Mouse (Mus musculus) heart, postnatal 10 days (tissue): ENCODE results near the gene Cib1. TPM values are rescaled to one million over a fixed set of nuclear protein-coding genes. Genes with fewer than 3 reads are reported as not detected.

Experiments
- DNase-seq, 2 experiments: peaks; one replicate each; pipeline ENCODE4 v3.0.0; 2021
- intact Hi-C: fragments of 180-260 bp; cut with DNase I; formaldehyde crosslinking; loops from one replicate; pipeline ENCODE4 v1.15.1; 2025
- total RNA-seq, 2 experiments: library from RNA; stranded (reverse); gene quantifications; 2 replicates each; pipeline ENCODE4 v1.2.3; 2021

The Cib1 gene
- total RNA-seq, 2 experiments from 2014 or later: 27.8 to 28.1 TPM

DNA sequence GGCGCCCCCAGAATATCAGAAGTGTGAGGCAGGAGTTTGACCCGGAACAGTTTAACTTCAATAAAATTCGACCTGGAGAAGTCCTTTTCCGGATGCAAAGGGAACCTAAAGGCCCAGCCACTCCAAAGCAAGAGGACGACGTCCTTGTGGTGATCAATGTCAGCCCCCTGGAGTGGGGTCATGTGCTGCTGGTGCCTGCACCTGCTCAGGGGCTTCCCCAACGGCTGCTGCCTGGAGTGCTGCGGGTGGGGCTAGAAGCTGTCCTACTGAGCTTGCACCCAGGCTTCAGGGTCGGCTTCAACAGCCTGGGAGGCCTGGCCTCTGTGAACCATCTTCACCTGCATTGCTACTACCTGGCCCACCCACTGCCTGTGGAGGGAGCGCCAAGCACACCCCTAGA, 5.9 kb upstream of the Cib1 start:
- no peak for DNase-seq
- intact Hi-C loops: no loop called here

DNA sequence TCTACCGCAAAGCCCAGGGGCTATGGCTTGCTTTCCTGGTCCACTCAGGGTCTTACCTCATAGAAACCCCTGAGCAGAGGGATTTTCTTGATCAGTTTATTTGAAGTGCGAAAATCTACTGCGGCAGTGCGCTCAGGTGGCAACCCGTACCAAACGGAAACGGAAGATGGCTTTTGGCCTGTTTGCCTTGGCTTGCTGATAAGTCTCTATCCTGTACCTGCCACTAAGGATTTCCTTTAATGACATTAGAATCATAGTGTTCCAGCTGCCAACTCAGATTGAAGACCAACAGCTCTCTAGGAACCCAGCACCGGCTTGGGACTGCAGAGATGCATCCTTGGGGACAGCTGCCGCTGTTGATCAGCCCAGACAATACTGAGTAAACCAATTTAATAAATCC, 1.2 kb upstream of the Cib1 start:
- intact Hi-C loops: no loop called here
- DNase-seq: no peak

DNA sequence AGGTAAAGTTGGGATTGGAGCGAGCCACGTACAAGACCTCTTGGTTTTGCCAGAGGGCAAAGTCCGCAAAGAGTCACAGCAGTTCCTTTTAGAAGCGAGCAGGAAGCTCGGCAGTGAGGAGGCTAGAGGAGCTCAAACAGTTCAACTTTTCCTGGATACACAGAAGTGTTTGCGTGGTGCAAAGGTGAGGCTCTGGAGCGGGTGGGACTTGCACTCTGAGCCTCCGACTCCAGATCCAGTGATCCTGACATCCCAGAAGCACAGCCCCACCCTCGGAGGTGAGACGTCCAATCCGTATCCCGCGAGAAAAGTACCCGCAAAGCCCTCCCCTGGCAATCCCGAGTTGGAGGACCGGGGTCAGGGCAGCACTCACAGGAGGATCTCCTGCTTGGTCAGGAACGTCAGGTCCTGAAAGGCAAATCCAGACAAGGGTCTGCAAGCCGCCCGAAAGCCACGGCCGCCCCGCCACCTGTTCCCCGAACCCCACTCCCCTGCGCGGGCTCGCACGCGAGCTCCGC, 583 bp downstream of the Cib1 start:
- DNase-seq: no peak
- intact Hi-C loops: no loop called here

DNA sequence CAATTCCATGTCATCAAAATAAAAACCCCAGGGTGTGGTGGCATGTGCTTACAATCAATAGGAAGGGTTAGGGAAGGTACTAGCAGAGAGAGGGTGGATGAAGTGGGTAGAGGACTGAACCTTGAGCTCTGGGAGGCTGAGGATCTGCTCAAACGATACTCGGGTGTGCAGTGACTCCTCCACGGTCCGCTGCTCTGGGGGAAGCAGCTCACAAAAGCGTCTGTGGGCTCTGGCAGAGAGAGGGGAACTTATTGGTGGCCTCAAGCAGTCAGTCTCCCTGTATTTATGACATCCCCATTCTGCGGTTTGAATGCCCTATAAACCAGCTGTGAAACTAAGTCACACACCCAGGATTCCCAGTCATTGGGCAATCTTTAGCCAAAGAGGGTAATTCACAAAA, 2.4 kb downstream of the Cib1 start:
- intact Hi-C loops: no loop called here

GRCm38 (mm10) chr7:80227065-80227464, 5.5 kb downstream of the Cib1 start:
- intact Hi-C loops: no loop called here
- no peak for DNase-seq

More for the DNA sequence above, 2.4 kb downstream of the Cib1 start:
- no peak for DNase-seq

DNA sequence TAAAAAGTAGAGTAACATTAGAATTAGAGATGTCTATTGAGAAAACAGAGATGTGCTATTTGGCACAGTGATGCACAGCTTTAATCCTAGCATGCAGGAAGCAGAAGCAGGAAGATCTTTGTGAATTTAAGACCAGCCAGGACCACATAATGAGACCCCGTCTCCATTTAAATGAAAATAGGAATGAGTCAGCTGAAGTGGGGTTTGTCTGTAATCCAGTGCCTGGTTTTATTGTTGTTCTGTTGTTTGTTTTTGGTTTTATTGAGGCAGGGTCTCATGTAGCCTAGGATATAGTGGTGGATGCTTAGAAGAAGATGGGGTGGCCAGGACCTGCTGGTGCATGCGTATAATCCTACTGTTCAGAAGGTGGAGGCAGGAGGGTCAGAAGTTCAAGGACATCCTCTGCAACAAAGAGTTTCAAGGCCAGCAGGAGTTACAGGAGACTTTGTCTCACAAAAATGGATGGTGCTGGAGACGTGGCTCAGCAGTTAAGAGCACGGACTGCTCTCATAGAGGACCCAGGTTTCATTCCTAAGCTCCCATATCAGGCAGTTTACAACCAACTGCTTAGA, 11.3 kb downstream of the Cib1 start:
- intact Hi-C loops: no loop called here
- DNase-seq: no peak

GRCm38 (mm10) chr7:80220237-80220797, 12.3 kb downstream of the Cib1 start:
- DNase-seq: no peak
- intact Hi-C loops: no loop called here

DNA sequence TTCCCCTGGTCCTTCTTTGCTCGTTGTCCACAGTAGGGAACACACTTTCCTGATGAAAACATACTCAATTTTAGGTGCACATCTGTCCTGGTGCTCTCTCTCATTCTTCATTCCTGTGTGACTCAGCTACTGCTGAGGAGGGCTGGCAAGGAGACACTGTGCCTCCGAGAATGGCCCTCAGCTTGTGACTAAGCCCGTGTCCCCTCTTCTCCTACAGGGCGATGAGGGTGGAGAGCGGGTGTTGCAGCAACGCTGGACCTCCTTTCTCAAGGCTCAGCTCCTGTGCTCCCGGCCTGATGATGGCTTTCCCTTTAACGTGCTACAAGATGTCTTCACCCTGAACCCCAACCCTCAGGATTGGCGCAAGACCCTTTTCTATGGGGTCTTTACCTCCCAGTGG, 13.9 kb downstream of the Cib1 start:
- intact Hi-C loops: loop anchor here (5.0 to 10.0 kb wide), 2 partner anchors 61 to 204 kb away; no protein-coding TSS in a partner anchor
- no peak for DNase-seq

DNA sequence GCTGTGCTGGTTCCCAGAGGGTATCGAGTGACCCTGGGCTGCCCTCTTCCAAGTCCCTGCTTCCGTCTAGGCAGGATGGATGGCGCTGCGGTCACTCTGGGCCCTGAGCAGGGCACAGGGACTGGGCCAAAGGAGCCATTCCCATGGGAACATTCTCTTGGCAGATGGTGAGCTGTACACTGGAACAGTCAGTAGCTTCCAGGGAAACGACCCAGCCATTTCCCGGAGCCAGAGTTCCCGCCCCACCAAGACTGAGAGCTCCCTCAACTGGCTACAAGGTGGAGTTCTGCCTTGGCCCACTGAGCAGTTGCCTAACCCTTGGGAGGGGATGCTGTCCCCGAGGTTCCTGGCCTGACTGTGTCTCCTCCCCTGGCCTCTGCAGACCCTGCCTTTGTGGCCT, 16.0 kb downstream of the Cib1 start:
- DNase-seq: peak; percentile 66 to 71
- intact Hi-C loops: loop anchor here (5.0 to 10.0 kb wide), 2 partner anchors 59 to 202 kb away; no protein-coding TSS in a partner anchor

GRCm38 (mm10) chr7:80215398-80215797, 17.2 kb downstream of the Cib1 start:
- intact Hi-C loops: loop anchor here (1.0 to 10.0 kb wide), 3 partner anchors 58 to 201 kb away; no protein-coding TSS in a partner anchor
- DNase-seq: peak; percentile 78 to 86

DNA sequence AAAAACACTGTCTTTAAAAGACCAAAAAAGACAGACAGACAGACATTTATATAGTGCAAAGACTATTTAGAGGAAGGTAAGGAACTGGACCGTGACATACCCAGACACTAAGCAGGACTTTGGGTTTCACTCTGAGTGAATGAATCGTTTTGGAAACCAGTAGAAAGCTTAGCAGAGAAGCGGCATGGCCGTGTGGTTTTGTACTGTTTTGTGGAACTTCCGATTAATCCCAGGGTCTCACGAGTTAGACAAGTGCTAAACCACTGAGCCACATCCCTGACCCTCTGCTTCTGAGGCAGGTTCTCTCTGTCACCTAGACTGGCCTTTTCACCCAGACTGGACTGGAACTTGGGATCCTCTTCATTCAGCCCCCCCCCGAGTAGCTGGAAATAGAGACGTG, 18.2 kb downstream of the Cib1 start:
- intact Hi-C loops: loop anchor here (10.0 kb wide), 1 partner anchor 200 kb away; no protein-coding TSS in a partner anchor
- no peak for DNase-seq

GRCm38 (mm10) chr7:80213604-80214003, 19.0 kb downstream of the Cib1 start:
- intact Hi-C loops: loop anchor here (10.0 kb wide), 1 partner anchor 199 kb away; no protein-coding TSS in a partner anchor
- no peak for DNase-seq

DNA sequence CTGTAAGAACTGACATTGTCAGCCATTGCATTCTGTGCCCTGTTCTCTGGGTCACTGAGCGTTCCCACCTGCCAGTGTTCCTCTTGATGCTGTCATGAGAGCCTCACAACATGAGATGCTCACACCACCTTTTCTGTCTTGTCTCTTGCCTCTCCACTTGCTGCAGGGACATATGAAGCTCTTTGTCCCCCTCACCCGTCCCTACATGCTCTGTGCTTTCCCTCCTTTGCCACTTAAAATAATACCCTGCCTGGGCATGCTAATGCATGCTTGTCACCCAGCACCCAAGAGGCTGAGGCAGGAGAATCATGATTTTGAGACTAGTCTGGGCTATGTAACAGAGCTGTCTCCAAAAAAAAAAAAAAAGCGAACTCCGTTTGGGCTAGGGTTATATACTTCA, 21.6 kb downstream of the Cib1 start:
- DNase-seq: no peak
- intact Hi-C loops: loop anchor here (10.0 kb wide), 1 partner anchor 196 kb away; no protein-coding TSS in a partner anchor

DNA sequence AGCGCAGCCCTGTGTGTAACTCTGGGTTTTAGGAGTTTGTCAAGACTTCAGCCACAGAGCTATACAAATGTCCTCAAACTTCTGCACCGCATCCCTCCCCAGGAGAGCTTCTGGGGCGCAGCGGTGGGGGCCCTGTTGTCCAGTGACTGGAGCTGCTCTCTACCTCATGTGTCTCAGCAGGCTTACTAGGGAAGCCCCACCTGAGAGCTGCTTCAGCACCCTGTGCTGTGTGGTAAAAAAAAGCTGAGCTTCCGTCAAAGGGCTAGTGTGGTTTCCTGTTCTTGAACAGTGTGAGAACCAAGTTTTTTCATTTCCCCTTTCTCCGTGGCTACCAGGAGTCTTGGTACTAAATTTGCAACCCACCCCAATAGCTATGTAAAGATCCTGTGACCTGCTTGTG, 22.9 kb downstream of the Cib1 start:
- intact Hi-C loops: loop anchor here (10.0 kb wide), 1 partner anchor 195 kb away; no protein-coding TSS in a partner anchor
- no peak for DNase-seq

DNA sequence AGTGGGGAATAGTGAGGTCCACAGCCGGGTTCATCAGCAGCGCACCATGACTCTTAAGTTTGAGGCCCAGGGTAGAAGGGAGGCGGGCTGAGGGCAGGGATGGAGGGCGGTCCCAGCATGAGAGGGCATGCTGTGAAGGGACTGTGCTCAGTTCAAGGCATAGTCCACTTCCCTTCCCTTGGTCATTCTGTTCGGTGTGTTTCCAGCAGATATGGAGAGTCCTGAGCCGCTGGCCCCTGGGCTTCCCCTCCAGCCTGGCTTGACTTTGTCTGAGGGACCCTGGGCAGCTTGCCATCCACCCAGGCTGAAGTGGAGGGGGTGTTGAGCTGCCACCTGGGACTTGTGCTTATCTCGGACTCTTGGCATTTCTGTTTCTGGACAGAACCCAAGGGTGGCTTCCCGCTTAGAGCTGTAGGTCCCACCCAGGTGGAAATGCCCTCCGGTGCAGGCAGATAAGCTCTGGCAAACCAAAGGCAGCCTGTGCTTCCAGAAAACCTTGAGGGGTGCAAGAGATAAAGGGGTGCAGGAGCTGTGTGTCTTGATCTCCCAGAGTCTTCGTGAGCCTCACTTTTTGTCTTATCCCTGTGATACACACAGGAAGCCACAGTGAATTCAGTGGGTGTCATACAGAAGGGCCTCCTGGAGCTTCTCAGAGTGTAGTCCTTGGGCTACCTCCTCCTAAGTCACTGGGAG, 23.7 kb downstream of the Cib1 start:
- intact Hi-C loops: no loop called here
- DNase-seq: peak; percentile 81 to 82

GRCm38 (mm10) chr7:80208026-80208642, 24.5 kb downstream of the Cib1 start:
- no peak for DNase-seq
- intact Hi-C loops: no loop called here

GRCm38 (mm10) chr7:80207314-80207731, 25.3 kb downstream of the Cib1 start:
- intact Hi-C loops: no loop called here
- DNase-seq: no peak

DNA sequence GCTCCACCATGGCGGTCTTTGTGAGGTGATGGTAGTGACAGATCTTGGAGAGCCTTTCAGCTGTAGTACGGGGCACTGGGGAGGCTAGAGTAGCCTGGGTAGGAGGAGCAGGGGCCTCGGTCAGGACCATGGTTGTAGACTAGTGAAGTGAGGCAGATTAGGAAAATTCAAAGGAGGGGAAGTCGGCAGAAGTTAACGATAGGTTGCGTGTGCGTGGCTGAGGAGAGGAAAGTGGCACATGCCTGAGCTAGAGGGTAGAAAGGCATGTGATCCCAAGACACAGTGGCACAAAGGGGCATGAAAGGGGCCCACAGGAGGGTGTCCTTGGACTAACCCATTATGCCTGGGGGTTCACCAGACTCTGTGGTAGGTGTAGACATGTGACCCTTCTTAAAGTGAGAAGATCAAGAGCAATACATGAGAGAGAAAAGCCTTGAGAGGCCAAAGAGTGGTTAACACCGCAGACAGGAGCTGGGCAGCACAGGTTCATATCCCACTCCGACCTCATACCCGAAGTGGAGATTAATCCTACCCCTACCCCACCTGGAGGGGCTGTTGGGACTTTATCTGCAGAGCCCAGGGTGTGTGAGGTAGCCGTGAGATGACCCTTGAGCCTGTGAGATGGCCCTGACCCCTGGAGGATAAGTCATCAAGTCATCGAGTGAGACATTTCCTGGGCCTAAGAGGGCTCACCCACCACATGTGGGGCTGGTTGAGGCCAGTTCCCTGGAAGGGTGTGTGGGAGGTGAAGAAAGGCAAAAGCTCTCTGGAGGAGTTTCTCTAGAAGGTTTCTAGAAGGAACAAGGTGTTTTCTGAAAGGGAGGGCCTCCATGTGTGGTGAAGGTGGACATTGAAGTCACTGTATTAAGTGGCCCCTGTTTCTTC, 26.7 kb downstream of the Cib1 start:
- intact Hi-C loops: no loop called here
- DNase-seq: no peak

- DNase-seq: no peak
- intact Hi-C loops: no loop called here
Observed at GRCm38 (mm10) chr7:80204961-80205360, 27.7 kb downstream of the Cib1 start.

GRCm38 (mm10) chr7:80204362-80204761, 28.3 kb downstream of the Cib1 start:
- DNase-seq: no peak
- intact Hi-C loops: no loop called here
